Mouse (Mus musculus) kidney, adult 2 months (tissue): ENCODE results near the gene Rnf38.

Experiments
- CTCF ChIP-seq: fragments of 200-500 bp; conservative IDR thresholded peaks from 2 replicates; pipeline ENCODE4 v1.5.1; 2011; ENCODE audit warnings: low read depth, mild to moderate bottlenecking, control low read depth, low read length, moderate library complexity, mixed read lengths; ENCODE audit not compliant: insufficient read depth, insufficient read length
- POLR2A ChIP-seq: fragments of 200-500 bp; IDR thresholded peaks from one replicate; pipeline ENCODE4 v1.6.1; 2011; ENCODE audit warnings: low read depth, low read length, control low read depth

- no peak for TF ChIP-seq POLR2A
- no peak for TF ChIP-seq CTCF
These were observed 26.7 kb upstream of the Rnf38 start for GRCm38 (mm10) chr4:44260244-44260643.
